Mouse (Mus musculus): ENCODE measurements around the gene Ppp1r14b. TPM values are rescaled to one million over a fixed set of nuclear protein-coding genes. Genes with fewer than 3 reads are reported as not detected.

The Ppp1r14b gene
- total RNA-seq, 2 experiments from 2014 or later, result 364 to 392 TPM

Other genes starting within 250 kb of the Ppp1r14b start
- 10 to 100 TPM; 17.8 to 18.7 TPM for gene Rps6ka4, start 134.3 kb upstream of the Ppp1r14b start, total RNA-seq (2021)
- 1 to 10 TPM; 1.3 to 2.9 TPM for gene Ccdc88b, start 116.8 kb upstream of the Ppp1r14b start, total RNA-seq (2021)
- gene Trmt112, start 65.3 kb upstream of the Ppp1r14b start, total RNA-seq (2021), result 10 to 100 TPM; 54.7 to 56.4 TPM
- 100 to 1,000 TPM; 137 to 142 TPM for gene Prdx5, start 64.9 kb upstream of the Ppp1r14b start, total RNA-seq (2021)
- gene Esrra, start 53.2 kb upstream of the Ppp1r14b start, total RNA-seq (2021), result 10 to 100 TPM; 44.1 to 44.7 TPM
- not detected for gene Catsperz, start 49.6 kb upstream of the Ppp1r14b start, total RNA-seq (2021)
- gene Kcnk4, start 40.5 kb upstream of the Ppp1r14b start, total RNA-seq (2021), result under 1 TPM in 1 of 2 experiments, not detected in 1; 0.39 TPM
- gene Bad, start 33.1 kb upstream of the Ppp1r14b start, total RNA-seq (2021), result 10 to 100 TPM; 31.6 to 34.4 TPM
- gene Gpr137, start 32.5 kb upstream of the Ppp1r14b start, total RNA-seq (2021), result 10 to 100 TPM; 13.7 to 14.4 TPM
- 10 to 100 TPM; 22.2 to 23.9 TPM for gene Plcb3, start 1.5 kb downstream of the Ppp1r14b start, total RNA-seq (2021)
- 10 to 100 TPM; 25.3 to 28.6 TPM for gene Fkbp2, start 5.5 kb downstream of the Ppp1r14b start, total RNA-seq (2021)
- gene Vegfb, start 12.7 kb downstream of the Ppp1r14b start, total RNA-seq (2021), result 10 to 100 TPM; 68.0 to 73.0 TPM
- 10 to 100 TPM; 32.3 to 34.2 TPM for gene Dnajc4, start 17.6 kb downstream of the Ppp1r14b start, total RNA-seq (2021)
- gene Nudt22, start 21.1 kb downstream of the Ppp1r14b start, total RNA-seq (2021), result 10 to 100 TPM; 17.1 to 23.6 TPM
- 10 to 100 TPM; 18.4 to 19.5 TPM for gene Trpt1, start 21.2 kb downstream of the Ppp1r14b start, total RNA-seq (2021)
- 1 to 10 TPM; 5.3 to 5.4 TPM for gene Fermt3, start 44.5 kb downstream of the Ppp1r14b start, total RNA-seq (2021)
- gene Stip1, start 65.0 kb downstream of the Ppp1r14b start, total RNA-seq (2021), result 100 to 1,000 TPM; 122 to 129 TPM
- gene Macrod1, start 81.8 kb downstream of the Ppp1r14b start, total RNA-seq (2021), result 100 to 1,000 TPM; 233 to 237 TPM
- gene Flrt1, start 130.8 kb downstream of the Ppp1r14b start, total RNA-seq (2021), result 1 to 10 TPM in 1 of 2 experiments, under 1 TPM in 1; 0.91 to 1.4 TPM
- gene Otub1, start 231.3 kb downstream of the Ppp1r14b start, total RNA-seq (2021), result 10 to 100 TPM; 73.9 to 79.3 TPM
- 100 to 1,000 TPM; 437 to 448 TPM for gene Cox8a, start 242.6 kb downstream of the Ppp1r14b start, total RNA-seq (2021)